Mouse (Mus musculus) retina, postnatal 1 day (tissue): ENCODE measurements around the gene Znrd1.

Experiments used
- DNase-seq: peaks from one replicate; pipeline ENCODE4 v3.0.0-alpha.2; 2012

Gene Znrd1

DNA sequence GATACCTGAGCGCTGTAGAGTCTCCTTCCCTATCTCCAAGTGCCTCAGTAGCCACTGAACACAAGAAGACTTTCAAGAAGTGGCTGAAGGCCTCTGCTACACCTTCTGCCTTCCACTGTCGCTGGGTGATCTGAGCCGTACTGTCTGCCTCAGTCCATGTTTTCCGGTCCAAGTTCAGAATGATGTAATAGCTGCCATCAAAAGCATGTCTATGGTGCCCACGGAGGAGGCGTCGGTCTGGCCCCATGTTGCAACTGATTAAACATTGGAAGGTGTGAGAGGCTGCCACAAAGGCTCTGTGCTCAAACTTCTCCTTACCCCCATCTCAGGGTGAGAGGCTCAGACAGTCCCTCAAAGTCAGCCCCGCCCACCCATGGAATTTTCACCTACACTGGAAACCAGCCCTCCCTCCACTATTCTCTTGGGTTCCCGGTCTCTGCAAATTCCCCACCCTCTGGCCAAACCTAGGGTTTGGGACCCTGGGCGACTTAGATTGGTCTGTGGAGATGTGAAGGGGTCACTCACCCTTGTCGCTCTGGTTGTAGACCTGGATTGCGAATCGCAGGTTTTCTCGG is 12.0 kb upstream of the Znrd1 start:
- no peak for DNase-seq

DNA sequence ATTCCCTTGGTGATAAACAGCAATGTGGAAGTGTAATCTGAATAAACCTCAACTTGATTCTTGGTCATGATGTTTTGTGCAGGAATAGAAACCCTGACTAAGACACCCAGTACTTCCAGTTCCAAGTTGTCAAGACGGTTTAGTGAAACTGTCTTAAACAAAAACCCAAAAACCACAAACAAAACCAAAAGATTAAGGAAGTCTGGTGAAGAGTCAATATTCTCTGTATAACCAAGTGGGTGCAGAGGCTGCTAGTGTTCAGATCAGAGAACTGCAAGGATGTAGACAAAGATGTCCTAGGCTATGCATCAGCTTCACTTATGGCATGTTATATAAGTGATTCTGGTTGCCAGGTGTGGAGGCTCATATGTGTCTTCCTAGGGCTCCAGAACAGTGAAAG is 8.5 kb upstream of the Znrd1 start:
- DNase-seq, result no peak

DNA sequence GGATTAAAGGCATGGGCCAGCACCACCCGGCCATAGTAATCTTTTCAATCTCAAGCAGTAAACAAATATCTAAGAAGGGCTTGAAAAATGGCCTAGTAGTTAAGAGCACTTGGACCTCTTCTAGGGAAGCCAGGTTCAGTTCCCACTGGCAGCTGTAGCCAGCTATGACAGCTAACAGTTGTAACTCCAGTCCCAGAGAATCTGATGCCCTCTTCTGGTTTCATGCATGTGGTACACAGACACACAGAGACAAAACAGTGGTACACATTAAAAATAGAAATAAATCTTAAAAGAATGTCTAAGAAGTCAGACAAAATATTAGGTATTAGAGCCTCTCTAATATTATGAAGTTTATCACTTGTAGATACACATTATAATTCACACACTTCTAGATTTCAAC is 2.8 kb upstream of the Znrd1 start:
- DNase-seq, result no peak

DNA sequence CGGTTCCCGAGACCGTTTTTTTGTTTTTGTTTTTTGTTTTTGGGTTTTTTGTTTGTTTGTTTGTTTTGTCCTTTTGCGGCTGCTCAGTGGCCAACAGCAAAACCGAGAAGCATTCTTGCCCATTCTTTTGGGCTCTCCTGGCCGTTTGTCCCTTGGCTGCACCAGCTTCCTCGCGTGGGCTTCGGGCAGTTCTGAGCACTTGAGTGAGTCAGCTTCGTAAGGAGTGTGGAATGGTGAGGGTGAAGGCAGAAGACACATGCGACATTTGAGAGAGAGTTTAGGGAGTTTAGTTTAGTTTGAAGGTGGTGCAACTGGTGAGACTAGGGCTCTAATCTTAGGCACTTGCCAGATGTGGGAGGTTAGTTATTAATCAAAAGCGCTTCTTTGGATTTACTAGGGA is 525 bp upstream of the Znrd1 start:
- DNase-seq, result no peak

DNA sequence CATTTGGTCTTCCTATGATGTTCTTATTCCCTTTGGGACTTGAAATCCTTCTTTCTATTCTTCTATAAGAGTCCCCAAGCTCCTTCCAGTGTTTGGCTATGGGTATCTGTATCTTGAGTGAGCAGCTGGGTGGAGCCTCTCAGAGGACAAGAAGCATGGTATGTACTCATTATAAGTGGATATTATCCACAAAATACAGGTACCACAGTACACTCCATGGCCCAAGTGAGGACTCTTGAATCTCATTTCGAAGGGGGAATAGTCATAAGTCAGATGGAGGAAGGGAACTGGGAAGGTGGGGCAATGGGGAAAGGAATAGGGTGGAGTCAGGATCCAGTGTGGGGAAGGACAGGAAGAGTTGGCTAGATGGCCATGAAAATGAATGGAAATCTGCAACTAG is 5.3 kb downstream of the Znrd1 start:
- DNase-seq, result no peak

DNA sequence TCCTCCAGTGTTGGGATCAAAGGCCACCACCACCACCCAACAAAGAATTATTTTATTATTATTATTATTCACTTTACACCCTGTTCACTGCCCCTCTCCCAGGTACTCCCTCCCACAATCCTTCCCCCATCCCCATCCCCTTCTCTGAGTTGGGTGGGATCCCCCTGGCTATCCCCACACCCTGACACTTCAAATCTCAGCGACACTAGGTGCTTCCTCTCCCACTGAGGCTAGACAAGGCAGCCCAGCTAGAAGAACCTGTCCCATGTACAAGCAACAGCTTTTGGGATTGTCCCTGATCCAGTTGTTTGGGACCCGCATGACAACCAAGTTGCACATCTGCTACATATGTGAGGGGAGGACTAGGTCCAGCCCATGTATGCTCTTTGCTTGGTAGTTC is 5.7 kb downstream of the Znrd1 start:
- no peak for DNase-seq

DNA sequence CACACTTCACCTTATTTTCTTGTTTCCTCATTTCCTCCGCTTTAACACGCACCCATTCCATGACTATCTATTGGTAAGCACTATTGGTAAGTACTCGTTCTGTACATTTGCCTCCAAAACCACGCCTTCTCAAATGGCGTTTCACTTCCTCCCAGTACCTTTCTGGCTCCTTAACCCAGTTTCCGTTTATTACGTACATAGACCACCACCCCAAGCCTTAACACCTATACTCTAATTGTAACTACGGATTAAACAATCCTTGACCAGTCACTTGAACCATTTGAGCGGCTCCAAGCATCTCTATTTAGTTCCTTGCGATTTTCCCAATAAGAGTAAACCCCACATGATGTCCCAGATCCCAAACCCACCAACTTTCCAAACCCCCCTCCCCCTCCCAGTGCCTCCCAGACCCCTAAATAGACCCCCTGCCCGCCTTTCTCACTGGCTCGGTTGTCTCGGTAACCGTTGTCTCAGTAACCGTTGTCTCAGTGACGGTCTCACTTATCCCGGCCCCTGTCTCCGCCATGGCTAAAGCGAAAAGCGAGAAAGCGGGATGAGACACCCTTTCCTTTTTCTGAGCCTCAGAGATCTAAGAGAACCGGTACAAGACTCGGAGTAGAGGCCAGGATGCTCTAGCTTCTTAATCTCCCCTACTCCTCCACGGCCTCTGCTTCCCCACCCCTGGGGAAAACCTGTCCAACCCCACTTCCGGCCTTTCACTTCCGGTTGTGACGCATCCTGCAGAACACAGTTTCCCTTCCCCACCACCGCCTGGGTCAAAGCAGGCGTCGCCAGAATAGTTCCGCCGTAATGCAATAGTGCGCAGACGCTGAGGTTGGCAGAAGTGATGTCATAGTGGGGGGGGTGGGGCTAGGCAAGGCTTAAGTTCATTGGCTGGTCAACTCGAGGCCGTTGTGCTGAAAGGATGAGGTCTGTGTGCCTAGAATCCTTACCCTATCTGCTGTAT is 7.1 kb downstream of the Znrd1 start, which contains the start of gene Ppp1r11:
TSS of gene Ppp1r11 (minus strand) at position 761 of the 967 bp plus-strand sequence.
- DNase-seq, result peak; percentile 99

DNA sequence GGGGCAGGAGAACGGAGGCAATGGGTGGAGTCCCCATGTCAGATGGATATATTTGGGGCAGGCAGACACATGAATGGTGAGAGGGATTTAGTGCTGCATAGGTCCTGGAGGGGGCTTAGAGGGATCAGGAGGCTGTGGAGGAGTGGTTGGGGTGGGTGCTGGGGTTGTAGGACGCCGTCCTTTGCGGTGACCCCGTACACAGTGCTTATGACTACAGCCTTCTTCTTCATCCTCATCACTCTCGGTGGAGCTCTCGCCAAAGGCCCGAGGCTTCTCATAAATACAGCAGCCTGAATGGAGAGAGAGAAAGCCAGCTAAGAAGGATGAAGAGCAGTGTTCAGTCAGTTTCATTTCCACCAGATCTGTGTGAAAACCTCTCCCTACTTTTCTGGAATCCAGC is 9.1 kb downstream of the Znrd1 start:
- DNase-seq, result no peak

DNA sequence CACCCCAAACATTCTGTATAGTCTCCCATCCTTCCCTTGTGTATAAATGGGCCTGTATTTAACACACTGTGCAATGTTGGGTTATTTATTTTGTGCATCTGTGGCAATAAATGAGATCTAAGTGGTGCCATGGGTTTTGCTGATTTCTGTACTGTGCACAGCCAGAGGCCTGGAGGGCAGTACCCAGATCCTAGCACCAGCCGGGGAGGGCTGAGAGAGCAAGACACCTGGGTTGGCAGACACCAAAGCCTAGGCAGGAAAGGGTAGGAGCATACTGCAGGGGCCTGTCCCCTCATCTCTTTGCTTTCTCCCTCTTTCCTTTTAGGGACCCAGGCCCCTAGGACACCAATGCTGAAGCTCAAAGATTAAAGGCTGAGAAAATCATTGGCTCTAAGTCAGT is 10.1 kb downstream of the Znrd1 start:
- DNase-seq, result no peak

DNA sequence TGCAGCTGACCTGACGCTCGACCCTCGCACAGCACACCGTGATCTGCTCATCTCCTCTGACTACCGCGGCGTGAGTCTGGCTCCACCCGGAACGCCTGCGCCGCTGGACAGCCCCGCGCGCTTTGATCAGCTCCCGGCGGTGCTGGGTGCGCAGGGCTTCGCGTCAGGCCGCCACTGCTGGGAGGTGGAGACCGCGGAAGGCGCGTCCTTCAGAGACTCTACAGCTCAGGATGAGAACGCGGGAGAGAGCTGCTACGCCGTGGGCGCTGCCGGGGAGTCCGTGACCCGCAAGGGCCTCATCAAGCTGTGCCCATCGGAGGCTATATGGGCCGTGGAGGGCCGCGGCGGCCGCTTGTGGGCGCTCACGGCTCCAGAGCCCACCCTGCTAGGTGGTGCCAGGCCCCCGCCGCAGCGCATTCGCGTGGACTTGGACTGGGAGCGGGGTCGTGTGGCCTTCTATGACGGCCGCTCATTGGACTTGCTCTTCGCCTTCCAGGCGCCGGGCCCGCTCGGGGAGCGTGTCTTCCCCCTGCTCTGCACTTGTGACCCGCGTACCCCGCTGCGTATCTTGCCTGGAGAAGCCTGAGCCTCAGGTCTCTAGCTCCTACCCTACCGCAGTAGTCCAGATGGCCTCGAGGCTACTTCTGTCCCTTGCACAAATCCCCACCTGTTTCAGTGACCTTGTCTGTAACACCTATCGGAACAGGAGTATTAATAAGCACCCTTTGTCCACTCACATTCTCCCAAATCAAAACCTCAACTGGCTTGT is 11.1 kb downstream of the Znrd1 start:
- DNase-seq, result peak; percentile 82

DNA sequence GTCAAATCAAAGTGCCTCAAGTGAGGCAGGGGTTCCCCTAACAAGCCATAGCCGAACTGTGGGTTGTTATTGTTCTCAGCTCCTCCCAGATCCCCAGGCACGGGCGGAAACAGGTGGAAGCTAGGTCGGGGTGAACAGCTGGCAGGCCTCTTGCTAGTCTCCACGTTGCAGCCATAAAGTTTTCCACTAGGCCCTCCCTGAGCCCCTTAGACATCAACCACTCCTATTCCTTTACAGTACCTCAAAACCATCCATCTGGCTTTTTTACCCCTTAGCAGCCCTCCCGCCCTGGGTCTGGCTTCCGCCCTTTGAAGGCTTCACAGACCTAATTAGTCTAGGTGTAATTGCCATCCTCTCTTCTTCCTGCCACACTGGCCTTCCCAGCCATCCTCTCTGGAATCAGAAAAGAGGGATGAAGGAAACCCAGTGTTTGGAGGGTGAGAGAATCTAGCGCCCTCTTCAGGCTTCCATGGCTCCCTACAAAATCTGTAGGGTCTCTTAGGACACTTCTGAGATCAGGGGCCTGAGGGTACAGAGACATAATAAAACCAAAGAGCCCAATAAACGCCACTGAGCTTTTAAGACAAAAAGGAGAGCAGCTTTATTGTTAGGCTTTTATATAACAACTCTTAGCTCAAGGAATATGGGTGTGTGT is 14.1 kb downstream of the Znrd1 start:
- DNase-seq, result peak; percentile 39

DNA sequence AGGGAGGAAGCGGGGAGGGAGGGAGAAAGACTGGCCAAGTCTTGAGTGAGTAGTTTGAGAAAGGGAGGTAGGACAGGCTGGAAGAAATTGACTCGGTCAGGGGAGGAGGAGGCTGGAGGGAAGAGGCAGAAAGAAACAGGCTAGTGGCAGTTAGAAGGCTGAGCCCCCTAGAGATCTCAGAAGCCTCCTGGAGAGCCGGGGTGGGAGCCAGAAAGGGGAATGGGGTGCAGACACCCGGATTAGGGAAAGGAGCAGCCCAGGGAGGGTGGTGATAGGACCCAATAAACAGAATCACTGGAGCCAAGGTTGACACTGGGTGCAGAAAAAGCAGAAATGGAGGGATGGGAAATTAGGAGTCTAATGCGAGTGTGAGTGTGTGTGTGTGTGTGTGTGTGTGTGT is 14.7 kb downstream of the Znrd1 start:
- no peak for DNase-seq

DNA sequence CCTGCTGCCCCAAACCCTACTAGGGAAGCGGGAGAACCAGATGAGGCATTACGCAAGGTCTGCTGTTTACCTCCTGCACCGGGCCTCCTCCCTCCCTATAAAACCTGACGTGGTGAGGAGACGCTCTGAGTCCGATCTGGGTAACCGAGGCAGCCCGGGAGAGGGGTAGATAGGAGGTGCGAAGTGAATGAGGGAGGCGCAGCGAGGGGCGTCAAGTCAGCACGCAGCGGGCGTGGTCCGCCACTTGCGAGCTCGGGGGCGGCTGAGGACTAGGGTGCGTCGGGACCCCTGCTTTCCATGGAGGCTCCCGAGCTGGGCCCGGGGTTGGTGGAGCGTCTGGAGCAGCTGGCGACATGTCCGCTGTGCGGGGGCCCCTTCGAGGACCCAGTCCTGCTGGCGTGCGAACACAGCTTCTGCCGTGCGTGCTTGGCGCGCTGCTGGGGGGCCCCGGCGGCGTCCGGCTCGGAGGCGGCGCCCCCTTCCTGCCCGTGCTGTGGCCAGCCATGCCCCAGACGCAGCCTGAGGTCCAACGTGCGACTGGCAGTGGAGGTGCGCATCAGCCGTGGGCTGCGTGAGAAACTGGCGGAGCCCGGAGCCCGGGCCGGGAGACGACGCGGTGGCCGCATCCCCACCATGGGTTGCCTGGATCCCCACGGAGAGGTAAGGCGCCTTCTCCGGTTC is 15.4 kb downstream of the Znrd1 start, which contains the start of gene Rnf39:
TSS of gene Rnf39 (plus strand) at position 128 of the 681 bp plus-strand sequence.
- DNase-seq, result peak; percentile 25

DNA sequence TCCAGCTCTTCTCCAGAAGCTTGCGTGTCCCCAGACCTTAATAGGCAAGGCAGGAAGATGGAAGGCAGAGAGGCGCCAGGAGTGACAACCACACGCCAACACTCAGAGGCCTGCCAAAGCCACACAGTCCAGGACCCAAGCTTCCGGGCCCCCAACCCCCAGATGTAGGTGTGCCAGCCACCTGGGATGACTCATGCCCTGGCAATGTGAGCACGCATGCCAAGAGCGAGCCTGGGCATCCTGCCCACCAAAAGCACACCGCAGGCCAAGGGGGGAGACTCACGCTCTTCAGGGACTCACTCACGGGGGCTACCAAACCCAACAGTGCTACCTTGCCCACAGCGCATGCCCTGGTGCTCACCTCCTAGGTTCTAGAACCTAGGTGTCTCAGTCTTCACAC is 16.0 kb downstream of the Znrd1 start:
- DNase-seq, result no peak

DNA sequence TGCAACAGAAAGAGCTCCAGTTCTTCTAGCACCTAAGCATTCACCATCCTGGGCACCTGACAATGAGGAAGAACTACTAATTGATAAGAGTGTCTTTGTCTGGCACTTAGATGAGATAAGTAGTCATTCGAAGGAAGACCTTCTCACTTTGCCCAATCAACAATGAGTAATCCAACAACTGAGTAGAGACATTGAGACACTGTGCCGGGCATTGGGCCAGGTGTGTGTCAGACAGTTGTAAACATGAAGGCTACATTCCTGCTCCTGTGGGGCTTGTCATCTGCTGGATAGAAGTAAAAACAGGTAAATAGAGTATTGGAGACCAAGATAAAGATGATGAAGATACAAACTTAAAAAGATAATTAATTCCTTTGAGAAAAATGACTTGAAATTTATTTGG is 20.3 kb downstream of the Znrd1 start:
- no peak for DNase-seq

DNA sequence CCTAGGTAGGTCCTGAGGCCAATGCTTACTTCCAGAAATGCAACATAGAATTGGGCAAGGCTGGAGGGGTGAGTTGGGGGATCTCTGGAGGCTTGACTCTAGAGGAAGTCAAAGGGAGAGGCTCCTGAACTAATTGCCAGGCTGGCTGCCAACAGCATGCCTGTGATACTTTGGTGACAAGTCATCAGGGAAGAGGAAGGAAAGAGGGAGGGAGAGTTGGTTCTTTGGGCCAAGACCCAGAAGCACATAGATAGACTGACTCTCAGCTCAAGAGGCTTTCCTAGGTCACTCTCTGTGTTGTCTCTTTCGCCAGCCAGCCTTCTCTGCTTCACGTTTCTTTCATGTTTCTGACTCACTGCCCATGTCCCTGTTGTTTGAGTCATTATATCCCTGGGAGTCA is 26.6 kb downstream of the Znrd1 start:
- no peak for DNase-seq

DNA sequence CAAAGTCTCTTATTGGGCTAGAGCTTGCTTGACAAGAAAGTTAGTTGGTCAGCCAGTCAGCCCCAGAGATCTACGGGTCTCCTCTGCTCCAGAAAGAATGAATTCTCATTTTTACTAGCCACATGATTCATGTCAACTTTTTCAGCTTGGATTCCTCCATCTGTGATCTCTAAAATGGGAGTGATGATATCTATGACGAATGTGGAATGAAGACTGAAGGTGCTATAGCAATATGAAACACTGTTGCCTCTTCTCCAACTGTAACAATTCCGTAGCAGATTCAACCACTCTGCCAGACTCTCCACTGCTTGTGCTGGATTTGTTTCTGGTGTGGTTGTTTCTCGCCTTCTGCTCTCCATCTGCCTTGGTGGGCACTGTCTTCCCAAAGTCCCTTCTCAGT is 27.2 kb downstream of the Znrd1 start:
- no peak for DNase-seq

DNA sequence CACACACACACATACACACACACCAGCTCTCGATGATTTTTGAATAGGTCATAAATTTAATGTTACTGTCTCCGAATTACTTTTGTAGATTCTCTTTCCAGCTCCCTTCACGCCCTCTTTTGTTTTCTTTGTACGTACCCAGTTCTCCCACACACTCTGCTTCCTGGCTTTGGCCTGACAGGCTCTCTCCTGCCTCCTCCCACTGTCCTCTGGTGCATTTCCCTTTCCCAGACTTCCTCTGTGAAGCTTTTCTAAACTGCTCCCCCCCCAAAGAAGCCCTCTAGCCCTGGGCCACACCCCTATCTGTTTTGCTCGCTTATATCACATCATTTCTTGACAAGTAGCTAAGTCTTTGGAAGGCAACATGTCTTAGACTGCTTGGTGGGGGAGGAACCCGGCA is 28.1 kb downstream of the Znrd1 start:
- DNase-seq, result no peak

DNA sequence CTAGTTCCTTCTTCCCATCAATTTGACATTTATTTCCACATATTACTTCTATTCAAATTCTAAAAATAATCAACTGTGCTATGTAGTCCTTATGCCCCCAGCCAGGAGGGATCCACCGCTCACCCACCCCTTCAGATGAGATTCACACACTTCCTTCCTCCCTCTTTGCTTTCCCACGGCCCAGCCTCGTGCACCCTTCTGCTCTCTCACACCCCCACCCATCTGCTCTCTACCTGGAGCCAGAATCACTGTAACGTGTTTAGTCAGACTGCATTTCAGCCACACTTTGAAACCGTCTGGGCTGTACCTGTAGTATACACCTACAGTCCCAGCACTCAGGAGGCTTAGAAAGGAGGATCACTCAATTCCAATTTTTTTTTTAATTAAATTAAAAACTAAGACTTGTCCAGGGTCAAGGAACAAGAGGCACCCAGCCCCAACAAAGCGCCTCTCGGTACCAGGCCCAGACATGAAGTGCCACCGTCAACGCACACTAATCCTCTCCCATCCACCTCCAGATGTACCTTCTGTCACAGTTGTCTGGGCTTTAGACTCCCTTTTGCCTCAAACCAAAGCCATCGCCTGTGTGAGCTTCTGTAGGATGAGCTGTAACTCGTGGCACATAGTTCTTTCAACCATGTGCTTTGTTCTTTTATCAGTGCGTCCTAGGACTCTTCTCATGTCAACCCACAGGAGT is 29.0 kb downstream of the Znrd1 start:
- DNase-seq, result no peak

DNA sequence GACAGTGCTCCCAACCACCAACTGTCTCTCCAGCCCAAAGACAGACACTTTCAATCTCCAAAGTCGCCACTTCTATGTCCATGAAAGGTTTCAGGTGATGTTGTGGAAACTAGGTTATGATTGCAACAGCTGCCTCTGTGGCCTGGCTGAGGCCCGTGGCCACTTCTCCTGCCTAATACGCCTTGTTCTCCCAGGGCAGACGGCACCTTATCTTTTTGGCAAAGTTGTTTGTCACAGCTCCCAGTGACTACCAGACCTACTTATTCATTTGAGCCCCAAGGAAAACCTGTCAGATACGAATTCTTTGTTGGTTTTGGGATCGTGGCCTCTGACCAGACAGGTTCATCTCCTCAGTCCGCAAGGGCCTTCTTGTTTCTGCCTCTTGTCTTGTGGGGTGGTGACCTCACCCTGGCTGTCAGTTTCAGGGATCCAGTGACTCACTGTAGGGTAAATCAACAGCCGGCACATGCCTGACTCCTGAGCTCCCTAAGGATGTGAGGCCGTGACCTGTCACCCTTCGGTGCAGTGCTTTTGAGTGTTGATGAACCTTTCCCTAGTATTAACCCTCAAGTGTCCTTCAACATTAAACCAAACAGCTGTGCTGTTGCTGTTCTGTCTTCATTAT is 30.8 kb downstream of the Znrd1 start:
- DNase-seq, result no peak

DNA sequence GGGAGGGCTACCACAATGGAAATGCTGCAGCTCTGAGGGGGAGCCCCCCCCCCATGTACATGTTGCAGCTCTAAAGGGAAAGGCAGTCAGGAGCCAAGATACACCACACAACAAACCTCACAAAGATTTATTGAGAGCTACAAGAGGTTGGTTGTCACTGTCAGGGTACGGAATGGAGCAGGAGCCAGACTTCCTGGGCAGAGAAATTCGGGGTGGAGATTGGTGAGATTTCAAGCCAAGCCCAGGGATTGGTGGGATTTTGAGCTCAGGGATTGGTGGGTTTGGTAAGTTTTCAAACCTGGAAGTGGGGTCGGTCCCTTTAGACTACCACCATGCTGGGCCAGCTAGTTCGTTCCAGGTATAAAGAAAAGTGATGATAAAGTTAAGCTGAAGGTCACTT is 34.9 kb downstream of the Znrd1 start:
- DNase-seq, result no peak
